Mouse (Mus musculus) testis, adult 10 weeks (tissue): ENCODE measurements around the gene Avpr1b. TPM values are rescaled to one million over a fixed set of nuclear protein-coding genes. Genes with fewer than 3 reads are reported as not detected.

Experiments
- polyA plus RNA-seq: library from polyadenylated mRNA; stranded (reverse); fragments of 350-450 nt; fragmentation: Illumina TruSeq; extraction: RNeasy Lipid Tissue Mini Kit (QIAGEN cat#74804); gene quantifications from one replicate; pipeline ENCODE4 v1.2.3, GENCODE M21; 2014; ENCODE audit warnings: low read depth, low replicate concordance

Avpr1b gene
- polyA plus RNA-seq: not detected

GRCm38 (mm10) chr1:131598905-131599304 lies at the start of gene Avpr1b:
Avpr1b (plus strand) TSS chr1:131599239.

GRCm38 (mm10) chr1:131637791-131638540 lies 38.9 kb downstream of the Avpr1b start, which contains the start of gene Ctse:
Ctse (plus strand) TSS chr1:131638306.

Other genes starting within 250 kb of the Avpr1b start
- 17.3 TPM for gene Srgap2, start 71.9 kb upstream of the Avpr1b start, polyA plus RNA-seq
- gene Fam72a, start 71.3 kb upstream of the Avpr1b start, polyA plus RNA-seq: 5.7 TPM
- gene Ctse, start 39.1 kb downstream of the Avpr1b start, polyA plus RNA-seq: 0.18 TPM
- gene Rab7b, start 89.5 kb downstream of the Avpr1b start, polyA plus RNA-seq: 1.2 TPM
- gene Slc26a9, start 144.8 kb downstream of the Avpr1b start, polyA plus RNA-seq: 0.14 TPM
- 1.1 TPM for gene Pm20d1, start 198.1 kb downstream of the Avpr1b start, polyA plus RNA-seq
- gene Slc41a1, start 228.3 kb downstream of the Avpr1b start, polyA plus RNA-seq: 5.9 TPM